Mouse (Mus musculus) T-helper 17 cell (primary cell): ENCODE results near the gene Rusc1.
"Not testable (repeated sequence)": the region's sequence is repeated elsewhere in the genome, so short reads cannot be mapped to it uniquely, and the experiment has no call there.

Source experiments
- in situ Hi-C, 2 experiments: fragments of 300-600 bp; cut with MboI, MseI; formaldehyde crosslinking; loops; 1 replicate in 1 of 2; 2 replicates in 1 of 2; pipeline ENCODE4 v1.15.1; 2025; ENCODE audit warnings: high pct_unique_total_duplicates in 2 of 2

Gene Rusc1

DNA sequence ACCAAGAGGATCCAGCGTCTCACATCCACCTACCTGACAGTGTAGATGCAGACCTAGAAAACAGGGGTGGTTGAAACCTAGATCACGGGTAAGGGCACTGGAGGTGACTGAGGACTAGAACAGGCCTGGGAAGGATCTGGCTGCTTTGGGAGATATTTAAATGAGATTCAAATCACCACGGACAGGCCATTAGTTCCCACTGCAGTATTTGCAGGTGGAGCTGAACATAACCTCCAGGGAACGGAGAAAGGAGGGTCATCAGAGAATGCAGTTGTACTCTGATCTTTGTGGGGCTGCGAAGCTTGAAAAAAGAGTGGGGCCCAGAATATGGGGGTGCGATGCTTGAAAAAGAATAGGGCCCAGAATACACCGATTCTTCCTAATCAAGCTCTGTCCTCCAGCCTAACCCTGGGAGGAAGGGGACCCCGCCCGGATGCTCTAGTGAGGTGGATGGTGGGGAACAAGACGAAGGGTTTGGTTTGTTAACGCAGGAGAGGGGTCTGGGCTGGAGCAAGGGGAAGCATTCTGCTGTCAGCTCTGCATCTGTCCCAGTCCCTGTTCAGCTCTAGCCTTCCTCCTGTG lies 511 bp downstream of the Rusc1 start:
- in situ Hi-C loops, result loop anchor here in 1 of 2 experiments (5.0 kb wide), 1 partner anchor 65 kb away; no protein-coding TSS in a partner anchor

DNA sequence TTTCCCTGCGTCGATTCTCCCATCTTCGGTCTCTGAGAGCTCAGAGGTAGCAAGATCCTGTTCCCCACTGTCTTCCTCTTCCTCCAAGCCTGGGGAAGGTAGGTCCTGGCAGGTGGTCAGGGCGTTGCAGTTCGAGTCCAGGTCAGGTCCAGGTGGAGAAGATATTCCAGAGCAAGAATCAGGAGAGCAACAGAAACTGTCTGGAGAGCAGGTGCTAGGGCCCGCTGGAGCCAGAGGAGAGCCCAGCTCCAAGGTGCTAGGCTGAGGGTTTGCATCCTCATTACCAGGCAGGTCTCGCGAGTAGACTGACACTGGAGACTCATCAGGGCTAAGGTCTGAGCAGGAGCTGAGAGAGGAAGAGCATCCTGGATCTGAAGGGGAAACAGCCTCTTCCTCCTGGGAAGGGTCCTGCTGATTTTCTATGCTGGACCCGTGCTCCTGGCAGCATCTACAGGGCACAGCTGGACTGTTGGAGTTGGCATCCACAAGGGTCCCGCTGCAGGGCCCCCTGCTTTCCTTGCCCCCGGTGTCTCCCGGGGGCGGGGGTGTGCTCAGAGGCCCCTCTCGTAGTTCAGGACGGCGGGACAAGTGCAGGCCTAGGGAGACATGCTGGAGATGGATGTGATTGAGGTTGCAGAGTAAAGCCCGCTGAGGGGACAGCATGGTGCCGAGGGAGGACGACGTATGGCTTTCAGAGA lies 1.2 kb downstream of the Rusc1 start:
- in situ Hi-C loops, result loop anchor here in 1 of 2 experiments (5.0 kb wide), 1 partner anchor 65 kb away; no protein-coding TSS in a partner anchor

DNA sequence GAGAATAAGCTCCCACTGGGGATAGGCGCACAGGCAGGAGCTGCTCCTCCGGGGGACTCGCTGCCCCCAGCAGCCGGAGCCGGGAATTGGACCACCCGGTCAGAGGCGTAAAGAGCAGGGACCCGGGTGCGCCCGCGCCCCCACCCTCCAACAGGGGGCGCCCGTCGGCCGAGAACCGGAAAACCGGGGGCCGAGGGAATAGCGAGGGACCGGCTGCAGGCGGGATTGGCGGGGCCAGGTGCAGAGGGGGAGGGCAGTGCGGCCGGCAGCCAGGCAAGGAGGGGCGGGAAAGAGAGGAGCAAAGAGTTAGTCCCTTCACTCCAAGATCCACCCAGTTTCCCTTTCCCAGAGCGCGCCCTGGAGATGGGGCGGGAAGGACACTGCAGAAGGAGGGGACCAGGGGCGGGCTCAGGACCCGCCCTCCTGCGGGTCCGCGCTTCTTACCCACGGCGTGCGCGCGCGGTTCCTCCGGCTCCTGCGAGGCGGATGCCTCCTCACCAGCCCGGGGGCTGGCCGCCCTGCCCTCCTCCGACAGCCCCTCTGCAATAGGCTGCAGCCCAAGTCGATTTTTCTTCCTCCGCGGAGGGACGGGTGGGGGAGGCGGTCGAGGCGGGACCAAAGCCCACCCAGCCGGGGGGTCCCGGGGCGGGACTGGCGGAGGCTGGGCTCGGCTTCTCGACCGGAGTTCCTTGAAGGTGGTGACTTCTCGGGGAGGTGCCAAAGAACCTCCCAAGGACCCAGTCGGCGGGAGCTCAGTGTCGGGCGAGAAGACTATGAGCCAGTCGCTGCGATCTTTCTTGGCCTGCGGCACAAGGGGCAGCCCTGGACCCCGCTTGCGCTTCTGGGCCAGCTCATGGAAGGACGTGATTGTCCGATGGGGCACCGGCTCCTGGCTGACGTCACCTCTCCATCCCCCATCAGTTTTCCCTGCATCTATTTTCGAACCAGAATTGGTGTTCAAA lies 2.1 kb downstream of the Rusc1 start:
- in situ Hi-C loops, result loop anchor here in 1 of 2 experiments (5.0 kb wide), 1 partner anchor 66 kb away; no protein-coding TSS in a partner anchor

DNA sequence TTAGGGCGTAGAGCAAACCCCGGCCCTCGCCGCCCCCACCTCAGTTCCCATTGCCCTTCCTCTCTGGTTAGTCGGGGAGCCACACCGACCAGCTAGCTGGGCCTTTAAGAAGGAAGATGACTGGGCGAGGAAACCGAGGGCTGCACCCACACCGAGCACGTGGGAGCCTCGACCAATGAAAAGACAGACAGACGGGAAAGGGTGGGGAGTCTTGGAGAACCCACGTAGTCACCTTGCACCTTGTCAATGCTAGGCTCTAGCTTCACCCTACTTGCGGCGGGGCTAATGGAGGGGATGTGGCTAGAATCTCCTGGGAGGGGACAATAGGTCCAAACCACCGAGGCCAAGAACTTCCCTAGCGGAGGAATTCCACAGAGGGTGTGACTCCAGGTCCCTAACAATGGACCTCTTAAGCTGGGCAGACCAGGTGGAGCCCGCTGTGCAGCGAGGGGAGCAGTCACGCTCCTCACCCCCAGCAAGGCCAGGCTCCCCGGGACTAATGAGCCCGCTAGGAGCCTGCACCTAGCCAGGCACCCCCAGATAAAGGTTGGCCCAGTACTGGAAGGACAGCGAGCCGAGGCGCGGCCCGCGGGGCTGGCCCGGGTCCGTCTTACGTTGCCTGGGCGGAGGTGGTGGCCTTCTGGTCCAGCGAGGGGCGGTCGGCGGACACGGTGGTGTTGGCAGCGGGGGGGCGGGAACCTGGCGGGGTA lies 3.1 kb downstream of the Rusc1 start:
- in situ Hi-C loops, result loop anchor here in 1 of 2 experiments (5.0 kb wide), 1 partner anchor 67 kb away; no protein-coding TSS in a partner anchor

DNA sequence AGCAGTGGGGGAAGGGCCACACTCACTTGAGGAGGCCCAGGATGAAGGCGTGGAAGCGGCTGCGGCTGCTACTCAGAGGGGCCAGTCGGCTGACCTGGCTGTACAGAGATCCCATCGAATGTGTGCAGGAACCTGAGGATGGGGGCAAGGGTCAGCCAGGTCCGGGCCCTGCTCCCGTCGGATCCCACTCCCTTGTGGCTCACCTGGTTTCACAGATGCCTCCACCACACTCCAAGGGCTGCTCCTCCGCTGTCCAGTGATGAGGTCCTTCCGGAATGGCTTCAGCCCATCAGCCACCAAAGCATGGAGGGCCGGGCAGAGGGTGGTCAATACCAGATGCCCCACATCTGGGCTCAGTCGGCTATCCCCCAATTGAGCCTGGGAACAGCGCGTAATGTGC lies 4.1 kb downstream of the Rusc1 start:
- in situ Hi-C loops, result no loop called here

DNA sequence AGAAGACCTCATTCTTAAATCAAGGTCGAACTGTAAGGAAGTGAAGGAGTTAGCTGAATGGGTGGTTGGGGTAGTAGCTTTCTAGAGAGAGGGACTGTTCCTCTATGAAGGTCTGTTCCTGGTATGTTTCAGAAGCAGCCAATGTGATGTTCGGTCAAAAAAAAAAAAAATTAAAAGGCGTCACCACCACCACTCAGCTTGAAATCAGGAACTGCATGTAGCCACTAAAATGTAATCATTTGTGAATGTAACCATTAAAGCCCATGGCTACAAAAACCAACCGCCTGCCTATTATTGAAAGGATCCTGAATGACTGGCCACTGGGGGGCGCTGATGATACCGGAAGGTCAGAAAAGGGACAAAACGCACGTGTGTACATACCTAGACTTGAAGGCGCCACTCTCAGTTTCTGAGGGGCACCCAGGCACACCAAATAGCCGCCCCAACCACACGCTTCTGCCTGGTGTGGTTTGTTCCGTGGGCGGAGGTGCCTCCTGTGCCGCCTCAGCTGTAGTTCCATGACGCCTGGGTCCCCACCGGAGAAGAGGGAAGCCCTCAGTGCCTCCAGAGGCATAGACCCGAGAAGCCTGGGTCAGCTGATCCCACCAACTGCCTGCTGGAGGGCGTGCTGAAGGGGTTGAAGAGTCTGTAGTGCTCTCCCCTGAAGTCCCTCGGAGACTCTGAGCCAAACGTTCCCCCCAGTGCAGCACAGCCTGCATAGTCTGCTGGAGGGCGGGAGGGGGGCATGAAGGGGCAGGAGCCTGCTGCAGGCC lies 5.6 kb downstream of the Rusc1 start:
- in situ Hi-C loops, result no loop called here

DNA sequence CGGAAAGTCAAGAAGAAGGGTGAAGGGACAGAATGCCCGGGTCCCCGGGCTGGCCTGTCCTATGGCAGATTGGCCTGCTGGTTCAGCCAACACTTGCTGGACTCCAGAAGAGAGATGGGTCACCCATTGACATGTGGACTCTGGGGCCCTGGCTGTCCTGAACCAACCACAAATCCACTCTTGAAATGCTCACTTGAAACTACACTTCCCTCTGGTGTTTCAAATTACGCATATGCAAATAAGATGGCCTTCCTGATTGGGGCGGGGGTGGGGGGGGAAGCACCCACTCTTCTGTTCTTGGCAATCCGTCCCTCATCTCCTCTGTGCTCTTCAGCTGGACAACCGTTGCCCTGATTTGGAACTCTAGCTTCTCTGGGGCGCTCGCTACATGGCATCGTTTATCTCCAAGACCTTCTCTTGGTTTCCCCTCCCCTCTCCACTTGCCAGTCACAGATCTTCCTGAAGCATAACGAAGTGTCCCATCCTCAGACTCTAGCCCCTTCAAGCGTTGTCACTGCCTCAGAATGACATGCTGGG lies 8.4 kb downstream of the Rusc1 start:
- in situ Hi-C loops, result no loop called here

DNA sequence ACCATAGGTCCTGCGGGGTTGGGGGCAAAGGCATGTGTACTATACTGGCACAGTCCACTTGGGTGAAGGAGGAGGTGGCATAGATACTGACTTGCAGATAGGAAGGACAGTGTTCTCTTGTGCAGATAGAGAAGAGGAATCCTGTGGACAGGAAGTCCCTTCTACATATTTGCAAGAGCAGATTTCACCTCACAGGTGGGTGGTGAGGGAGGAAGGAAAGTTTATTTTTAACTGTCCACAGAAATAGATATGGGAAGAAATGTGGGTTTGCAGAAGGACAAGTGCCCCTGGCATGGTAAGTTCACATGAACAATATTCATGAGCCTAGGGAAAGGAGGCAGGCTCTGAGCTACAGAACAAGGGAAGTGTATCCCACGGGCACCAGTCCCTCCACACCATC lies 9.0 kb downstream of the Rusc1 start:
- in situ Hi-C loops, result no loop called here

DNA sequence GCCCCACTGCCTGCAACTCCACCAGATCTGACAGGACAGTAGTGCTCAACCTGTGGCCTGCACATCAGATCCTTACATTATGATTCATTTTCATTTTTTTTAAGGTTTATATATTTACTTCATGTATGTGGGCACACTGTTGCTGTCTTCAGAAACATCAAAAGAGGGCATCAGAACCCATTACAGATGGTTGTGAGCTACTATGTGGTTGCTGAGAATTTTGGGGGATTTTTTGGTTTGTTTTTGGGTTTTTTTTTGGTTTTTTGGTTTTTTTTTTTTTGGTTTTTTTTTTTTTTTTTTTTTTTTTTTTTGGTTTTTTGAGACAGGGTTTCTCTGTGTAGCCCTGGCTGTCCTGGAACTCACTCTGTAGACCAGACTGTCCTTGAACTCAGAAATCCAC lies 10.8 kb downstream of the Rusc1 start:
- in situ Hi-C loops, result not testable (repeated sequence)

DNA sequence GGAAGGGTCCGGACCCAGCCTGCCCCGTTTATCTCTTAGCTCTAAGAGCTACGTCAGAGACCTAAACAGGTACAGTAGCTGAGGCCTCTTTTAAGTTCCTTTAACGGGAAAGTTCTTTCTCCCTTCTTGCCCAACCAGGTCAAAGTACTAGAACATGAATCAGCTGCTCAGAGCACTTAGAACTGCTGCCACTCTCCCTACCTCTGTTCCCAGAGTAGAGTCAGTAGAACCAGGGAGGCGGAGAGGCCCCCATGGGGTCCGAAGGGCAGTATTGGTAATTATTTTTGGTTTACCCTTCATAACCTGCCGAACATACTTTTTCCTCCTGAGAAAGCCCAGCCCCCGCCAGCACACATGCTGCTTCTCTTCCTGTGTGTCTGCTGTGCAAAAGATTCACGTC lies 15.7 kb downstream of the Rusc1 start:
- in situ Hi-C loops, result no loop called here

DNA sequence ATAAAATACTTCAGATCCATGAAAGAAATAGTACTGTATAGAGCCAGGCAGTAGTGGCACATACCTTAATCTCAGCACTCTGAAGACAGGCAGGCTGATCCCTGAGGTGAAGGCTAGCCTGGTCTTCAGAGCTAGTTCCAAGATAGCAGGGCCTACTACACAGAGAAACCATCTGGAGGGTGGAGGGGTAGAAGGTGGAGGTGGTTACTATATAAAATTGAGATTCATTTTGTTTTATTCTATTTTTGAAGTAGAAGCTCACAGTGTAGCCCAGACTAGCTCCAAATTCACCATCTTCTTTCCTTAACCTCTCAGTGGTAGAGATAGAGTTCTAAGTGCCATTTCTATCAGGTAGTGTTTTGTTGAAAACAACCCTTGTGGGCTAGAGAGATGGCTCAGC lies 25.8 kb downstream of the Rusc1 start:
- in situ Hi-C loops, result loop anchor here in 1 of 2 experiments (25.0 kb wide), 1 partner anchor 755 kb away; no protein-coding TSS in a partner anchor

DNA sequence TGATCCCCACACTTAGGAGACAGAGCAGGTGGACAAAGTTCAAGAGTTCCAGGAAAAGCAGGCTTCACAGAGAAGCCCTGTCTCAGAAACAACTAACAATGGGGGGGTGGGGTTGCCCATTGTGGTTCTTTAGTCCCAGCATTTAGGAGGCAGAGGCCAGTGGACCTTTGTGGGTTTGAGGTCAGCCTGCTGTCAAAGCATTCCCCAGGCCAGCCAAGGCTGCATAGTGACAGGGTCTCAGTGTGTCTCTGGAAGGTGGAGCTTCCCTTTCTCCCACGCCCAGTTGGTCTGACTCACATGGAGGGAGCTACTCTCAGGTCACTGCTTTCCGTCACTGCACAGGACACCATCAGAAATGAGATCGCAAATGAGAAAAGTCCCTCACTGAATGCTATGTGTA lies 31.4 kb downstream of the Rusc1 start:
- in situ Hi-C loops, result loop anchor here in 1 of 2 experiments (25.0 kb wide), 1 partner anchor 749 kb away; no protein-coding TSS in a partner anchor

DNA sequence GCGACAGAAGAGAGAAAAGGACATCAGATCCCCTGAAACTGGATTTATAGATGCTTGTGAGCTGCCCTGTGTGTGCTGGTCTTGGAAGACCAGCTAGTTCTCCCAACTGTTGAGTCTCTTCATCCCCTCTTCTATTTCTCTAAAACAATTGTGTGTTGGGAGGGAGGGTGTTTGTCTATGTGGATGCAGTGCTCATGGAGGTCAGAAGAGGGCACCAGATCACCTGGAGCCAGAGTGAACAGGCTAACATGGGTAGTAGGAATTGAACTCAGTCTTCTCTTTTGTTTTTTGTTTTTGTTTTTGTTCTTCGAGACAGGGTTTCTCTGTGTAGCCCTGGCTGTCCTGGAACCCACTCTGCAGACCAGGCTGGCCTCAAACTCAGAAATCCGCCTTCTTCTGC lies 34.3 kb downstream of the Rusc1 start:
- in situ Hi-C loops, result loop anchor here in 1 of 2 experiments (25.0 kb wide), 1 partner anchor 746 kb away; no protein-coding TSS in a partner anchor

DNA sequence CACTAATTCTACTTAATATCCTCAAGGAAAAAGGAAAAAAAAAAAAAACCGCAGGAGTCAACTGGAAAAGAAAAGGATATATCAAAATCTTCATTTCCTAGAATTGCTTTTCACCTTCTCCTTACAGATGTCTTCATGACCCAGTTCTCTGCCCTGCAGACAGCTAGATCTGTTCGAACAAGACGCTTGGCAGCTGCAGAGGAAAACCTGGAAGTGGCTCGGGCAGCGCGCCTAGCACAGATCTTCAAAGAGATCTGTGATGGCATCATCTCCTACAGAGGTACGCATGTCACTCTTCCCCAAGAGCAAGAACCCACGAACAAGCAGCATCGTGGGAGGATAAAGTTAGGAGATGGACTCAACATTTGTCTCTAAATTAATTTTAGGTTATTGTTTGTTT lies 34.8 kb downstream of the Rusc1 start:
- in situ Hi-C loops, result loop anchor here in 1 of 2 experiments (25.0 kb wide), 1 partner anchor 746 kb away; no protein-coding TSS in a partner anchor

DNA sequence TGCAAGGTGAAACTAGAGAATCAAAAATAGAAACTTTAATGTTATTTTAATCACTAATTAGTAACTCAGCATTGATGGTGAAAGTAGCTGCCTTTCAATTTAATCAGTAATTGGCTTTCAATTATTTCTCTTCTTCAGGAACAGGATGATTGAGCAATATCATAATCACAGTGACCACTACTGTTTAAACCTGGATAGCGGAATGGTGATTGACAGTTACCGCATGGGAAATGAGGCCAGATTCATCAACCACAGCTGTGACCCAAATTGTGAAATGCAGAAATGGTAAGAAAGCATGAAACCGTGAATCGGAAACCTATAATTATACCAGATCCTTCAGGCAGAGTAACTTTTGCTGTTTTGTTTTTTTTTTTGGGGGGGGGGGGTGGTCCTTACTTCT lies 49.8 kb downstream of the Rusc1 start:
- in situ Hi-C loops, result no loop called here
